Mouse (Mus musculus) CH12.LX (cell line): ENCODE results near the gene Dnajb5. TPM values are rescaled to one million over a fixed set of nuclear protein-coding genes. Genes with fewer than 3 reads are reported as not detected.

Source experiments
- DNase-seq: peaks from one replicate; pipeline ENCODE4 v3.0.0-alpha.2; 2013; ENCODE audit errors: extremely low read depth
- H3K27ac ChIP-seq: 2 replicates; pipeline ENCODE4 v1.5.1; 2012; ENCODE audit warnings: low read depth, mild to moderate bottlenecking, control low read depth, moderate library complexity; ENCODE audit not compliant: insufficient read depth
- H3K27me3 ChIP-seq: replicated peaks from 2 replicates; pipeline ENCODE3; 2012; ENCODE audit warnings: inconsistent platforms
- H3K36me3 ChIP-seq, 2 experiments: replicated peaks in 1 of 2; 2 replicates each; pipeline versions ENCODE3 to v1.6.1; 2012; ENCODE audit warnings: inconsistent platforms in 1 of 2, low read length in 1 of 2, mild to moderate bottlenecking in 1 of 2, mixed read lengths in 1 of 2, moderate library complexity in 1 of 2; ENCODE audit not compliant: control insufficient read depth in 1 of 2, insufficient read depth in 1 of 2
- H3K4me1 ChIP-seq, 2 experiments: 2 replicates each; pipeline ENCODE4 v1.6.1; 2012; ENCODE audit warnings: inconsistent platforms in 1 of 2, moderate library complexity in 1 of 2; ENCODE audit not compliant: insufficient read depth in 2 of 2, control insufficient read depth in 1 of 2
- H3K4me2 ChIP-seq: 2 replicates; pipeline ENCODE4 v1.6.1; 2012; ENCODE audit warnings: low read depth, mild to moderate bottlenecking, control low read depth; ENCODE audit not compliant: poor library complexity, insufficient read depth, severe bottlenecking
- H3K4me3 ChIP-seq, 3 experiments: fragments of 150-350 bp in 1 of 3; sonication (generic) in 1 of 3; replicated peaks in 1 of 3; 2 replicates each; pipeline versions ENCODE3 to v1.5.1; 2011 to 2012; ENCODE audit warnings: low read depth in 2 of 3, low read length in 2 of 3, mild to moderate bottlenecking in 2 of 3, moderate library complexity in 2 of 3, control low read depth in 1 of 3, improper control_type of control experiment in 1 of 3, inconsistent platforms in 1 of 3, mixed read lengths in 1 of 3; ENCODE audit not compliant: poor library complexity in 1 of 3
- H3K79me2 ChIP-seq: replicated peaks from 2 replicates; pipeline ENCODE4 v1.6.1; 2012; ENCODE audit warnings: mild to moderate bottlenecking, moderate library complexity; ENCODE audit not compliant: control insufficient read depth, poor library complexity, insufficient read depth, severe bottlenecking; ENCODE audit errors: extremely low read depth
- H3K9ac ChIP-seq: 2 replicates; pipeline ENCODE4 v1.6.1; 2012; ENCODE audit warnings: low read depth, mild to moderate bottlenecking, control low read depth, moderate library complexity; ENCODE audit not compliant: insufficient read depth
- H3K9me3 ChIP-seq: replicated peaks from 2 replicates; pipeline ENCODE3; 2012; ENCODE audit warnings: low read length, inconsistent platforms, mixed read lengths
- CHD2 ChIP-seq: IDR thresholded peaks from 2 replicates; pipeline ENCODE4 v1.6.1; 2011; ENCODE audit warnings: low read length, improper control_type of control experiment
- CTCF ChIP-seq, 2 experiments: IDR thresholded peaks in 1 of 2; conservative IDR thresholded peaks in 1 of 2; 2 replicates each; pipeline ENCODE4 v1.5.1; 2011 to 2012; ENCODE audit warnings: low read depth in 2 of 2, low read length in 2 of 2, improper control_type of control experiment in 1 of 2, inconsistent platforms in 1 of 2, mild to moderate bottlenecking in 1 of 2, moderate library complexity in 1 of 2
- GABPA ChIP-seq: IDR thresholded peaks from 2 replicates; pipeline ENCODE4 v1.6.1; 2012; ENCODE audit warnings: low read depth, low read length, improper control_type of control experiment, inconsistent platforms; ENCODE audit not compliant: insufficient replicate concordance
- HCFC1 ChIP-seq: IDR thresholded peaks from 2 replicates; pipeline ENCODE4 v1.6.1; 2012; ENCODE audit warnings: low read depth, mild to moderate bottlenecking, inconsistent platforms, low read length, improper control_type of control experiment
- IRF4 ChIP-seq: IDR thresholded peaks from 2 replicates; pipeline ENCODE4 v1.6.1; 2014; ENCODE audit warnings: low read depth, mild to moderate bottlenecking, inconsistent platforms, low read length, improper control_type of control experiment
- JUND ChIP-seq: conservative IDR thresholded peaks from 2 replicates; pipeline ENCODE4 v1.6.1; 2011; ENCODE audit warnings: low read depth, low read length, improper control_type of control experiment
- KAT2A ChIP-seq: IDR thresholded peaks from 2 replicates; pipeline ENCODE4 v1.6.1; 2012; ENCODE audit warnings: low read length, improper control_type of control experiment, inconsistent platforms; ENCODE audit not compliant: insufficient replicate concordance
- MAFK ChIP-seq: IDR thresholded peaks from 2 replicates; pipeline ENCODE4 v1.6.1; 2011; ENCODE audit warnings: low read length, improper control_type of control experiment; ENCODE audit not compliant: insufficient replicate concordance
- MEF2A ChIP-seq: IDR thresholded peaks from 2 replicates; pipeline ENCODE4 v1.6.1; 2014; ENCODE audit warnings: low read depth, mild to moderate bottlenecking, inconsistent platforms, low read length, improper control_type of control experiment, borderline replicate concordance
- NRF1 ChIP-seq: IDR thresholded peaks from 2 replicates; pipeline ENCODE4 v1.6.1; 2014; ENCODE audit warnings: low read depth, mild to moderate bottlenecking, inconsistent platforms, low read length, improper control_type of control experiment, moderate library complexity
- POLR2AphosphoS2 ChIP-seq: IDR thresholded peaks from 2 replicates; pipeline ENCODE4 v1.6.1; 2011; ENCODE audit warnings: low read depth, low read length, improper control_type of control experiment
- RAD21 ChIP-seq: IDR thresholded peaks from 2 replicates; pipeline ENCODE4 v1.6.1; 2011; ENCODE audit warnings: low read depth, mild to moderate bottlenecking, low read length, improper control_type of control experiment, moderate library complexity
- SIN3A ChIP-seq: IDR thresholded peaks from 2 replicates; pipeline ENCODE4 v1.6.1; 2012; ENCODE audit warnings: low read length, improper control_type of control experiment, inconsistent platforms
- TBP ChIP-seq: conservative IDR thresholded peaks from 2 replicates; pipeline ENCODE4 v1.6.1; 2011; ENCODE audit warnings: low read depth, low read length, improper control_type of control experiment
- UBTF ChIP-seq: IDR thresholded peaks from 2 replicates; pipeline ENCODE4 v1.6.1; 2012; ENCODE audit warnings: low read depth, mild to moderate bottlenecking, inconsistent platforms, low read length, improper control_type of control experiment, moderate library complexity
- USF2 ChIP-seq: conservative IDR thresholded peaks from 2 replicates; pipeline ENCODE4 v1.6.1; 2011; ENCODE audit warnings: low read depth, low read length, improper control_type of control experiment
- ZNF384 ChIP-seq: IDR thresholded peaks from 2 replicates; pipeline ENCODE4 v1.6.1; 2012; ENCODE audit warnings: low read depth, low read length, improper control_type of control experiment, inconsistent platforms
- dilution Hi-C: fragments of 300-500 bp; cut with MboI; formaldehyde crosslinking; loops from 2 replicates; pipeline ENCODE4 v1.14.3; 2020; ENCODE audit warnings: low sequenced_read_pairs; ENCODE audit not compliant: extremely low pct_unique_long_range_greater_than_20kb, extremely low pct_ligation_motif_present
- in situ Hi-C: fragments of 300-500 bp; cut with MboI; formaldehyde crosslinking; loops from 3 replicates; pipeline ENCODE4 v1.14.3; 2019; ENCODE audit warnings: low sequenced_read_pairs, low pct_ligation_motif_present, low pct_unique_long_range_greater_than_20kb, mixed read lengths
- polyA plus RNA-seq: library from polyadenylated mRNA; unstranded; fragments of >175 nt; gene quantifications from 2 replicates; pipeline ENCODE4 v1.2.1, GENCODE M21; 2012; ENCODE audit warnings: low read depth; ENCODE audit not compliant: insufficient read length
- total RNA-seq, 2 experiments: library from RNA; depleted of rRNA; stranded (reverse); fragments of 300-350 nt in 1 of 2; fragments of >200 nt in 1 of 2; gene quantifications; 2 replicates each; pipeline ENCODE4 v1.2.3; 2012 to 2014

The Dnajb5 gene
- total and polyA plus RNA-seq, 3 experiments: 1.9 to 3.9 (median 2.7) TPM

- in situ Hi-C loops: no loop called here
- TF ChIP-seq RAD21 (no peak), USF2 (no peak), IRF4 (no peak), TBP (no peak), KAT2A (no peak), MEF2A (no peak), HCFC1 (no peak), ZNF384 (no peak), CTCF (conservative IDR thresholded peaks at IDR 0.05 in 1 of 2, IDR thresholded peaks at IDR 0.05 in 1 of 2; ENCODE audit: low read depth in 2 of 2, low read length in 2 of 2) (no peak), NRF1 (no peak), CHD2 (no peak), UBTF (no peak), JUND (no peak), POLR2AphosphoS2 (no peak), GABPA (no peak), SIN3A (no peak)
- TF ChIP-seq, all 38 proteins: peak for 0
- dilution Hi-C loops: no loop called here
These were observed 46.9 kb upstream of the Dnajb5 start for GRCm38 (mm10) chr4:42902730-42903129.

DNA sequence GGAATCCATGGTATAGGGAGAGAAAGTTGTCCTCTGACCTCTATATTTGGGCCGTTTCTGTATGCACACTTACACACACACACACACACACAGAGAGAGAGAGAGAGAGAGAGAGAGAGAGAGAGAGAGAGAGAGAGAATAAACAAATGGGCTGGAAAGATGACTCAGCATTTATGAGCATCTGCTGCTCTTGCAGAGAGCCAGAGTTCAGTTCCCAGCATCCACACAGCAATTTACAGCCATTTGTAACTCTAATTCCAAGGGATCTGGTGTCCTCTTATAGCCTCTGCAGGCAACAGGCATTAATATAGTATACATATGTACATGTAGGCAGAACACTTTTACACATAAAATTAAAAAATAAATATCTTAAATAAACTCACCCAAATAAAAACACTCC lies 45.7 kb upstream of the Dnajb5 start:
- H3K4me2 ChIP-seq: no peak overlapping the region
- in situ Hi-C loops: no loop called here

More at GRCm38 (mm10) chr4:42902730-42903129, 46.9 kb upstream of the Dnajb5 start:
- Histone ChIP-seq H3K27me3 (peaks cover 63% of the 10 kb centered on the region), H3K9ac (no peak overlapping the region), H3K79me2 (no peaks in the 10 kb centered on the region), H3K36me3 (no peaks in the 10 kb centered on the region), H3K4me1 (no peaks in the 10 kb centered on the region; a peak in 1 of 4 replicates), H3K4me2 (no peak overlapping the region), H3K9me3 (peaks cover 4% of the 10 kb centered on the region), H3K27ac (no peak overlapping the region), H3K4me3 (no peak overlapping the region)
- DNase-seq: no peak

More for the DNA sequence above, 45.7 kb upstream of the Dnajb5 start:
- TF ChIP-seq RAD21 (no peak), MAFK (peak; percentile 76; the same call in 1 of the 2 replicates)
- no peak for DNase-seq
- Histone ChIP-seq H3K27me3 (peaks cover 61% of the 10 kb centered on the region), H3K9me3 (peaks cover 4% of the 10 kb centered on the region), H3K79me2 (no peaks in the 10 kb centered on the region), H3K4me3 (no peak overlapping the region), H3K9ac (no peak overlapping the region), H3K36me3 (no peaks in the 10 kb centered on the region), H3K27ac (no peak overlapping the region), H3K4me1 (no peaks in the 10 kb centered on the region; a peak in 1 of 4 replicates)
- dilution Hi-C loops: no loop called here
